Mouse (Mus musculus) CH12.LX (cell line): ENCODE data around the gene Fam219b. TPM values are rescaled to one million over a fixed set of nuclear protein-coding genes. Genes with fewer than 3 reads are reported as not detected.

Experiments
- DNase-seq: peaks from one replicate; pipeline ENCODE4 v3.0.0-alpha.2; 2013; ENCODE audit errors: extremely low read depth
- H3K27ac ChIP-seq: 2 replicates; pipeline ENCODE4 v1.5.1; 2012; ENCODE audit warnings: low read depth, mild to moderate bottlenecking, control low read depth, moderate library complexity; ENCODE audit not compliant: insufficient read depth
- H3K27me3 ChIP-seq: replicated peaks from 2 replicates; pipeline ENCODE3; 2012; ENCODE audit warnings: inconsistent platforms
- H3K36me3 ChIP-seq, 2 experiments: replicated peaks in 1 of 2; 2 replicates each; pipeline versions ENCODE3 to v1.6.1; 2012; ENCODE audit warnings: inconsistent platforms in 1 of 2, low read length in 1 of 2, mild to moderate bottlenecking in 1 of 2, mixed read lengths in 1 of 2, moderate library complexity in 1 of 2; ENCODE audit not compliant: control insufficient read depth in 1 of 2, insufficient read depth in 1 of 2
- H3K4me1 ChIP-seq, 2 experiments: 2 replicates each; pipeline ENCODE4 v1.6.1; 2012; ENCODE audit warnings: inconsistent platforms in 1 of 2, moderate library complexity in 1 of 2; ENCODE audit not compliant: insufficient read depth in 2 of 2, control insufficient read depth in 1 of 2
- H3K4me2 ChIP-seq: 2 replicates; pipeline ENCODE4 v1.6.1; 2012; ENCODE audit warnings: low read depth, mild to moderate bottlenecking, control low read depth; ENCODE audit not compliant: poor library complexity, insufficient read depth, severe bottlenecking
- H3K4me3 ChIP-seq, 3 experiments: fragments of 150-350 bp in 1 of 3; sonication (generic) in 1 of 3; replicated peaks in 1 of 3; 2 replicates each; pipeline versions ENCODE3 to v1.5.1; 2011 to 2012; ENCODE audit warnings: low read depth in 2 of 3, low read length in 2 of 3, mild to moderate bottlenecking in 2 of 3, moderate library complexity in 2 of 3, control low read depth in 1 of 3, improper control_type of control experiment in 1 of 3, inconsistent platforms in 1 of 3, mixed read lengths in 1 of 3; ENCODE audit not compliant: poor library complexity in 1 of 3
- H3K79me2 ChIP-seq: replicated peaks from 2 replicates; pipeline ENCODE4 v1.6.1; 2012; ENCODE audit warnings: mild to moderate bottlenecking, moderate library complexity; ENCODE audit not compliant: control insufficient read depth, poor library complexity, insufficient read depth, severe bottlenecking; ENCODE audit errors: extremely low read depth
- H3K9ac ChIP-seq: 2 replicates; pipeline ENCODE4 v1.6.1; 2012; ENCODE audit warnings: low read depth, mild to moderate bottlenecking, control low read depth, moderate library complexity; ENCODE audit not compliant: insufficient read depth
- H3K9me3 ChIP-seq: replicated peaks from 2 replicates; pipeline ENCODE3; 2012; ENCODE audit warnings: low read length, inconsistent platforms, mixed read lengths
- CHD1 ChIP-seq: IDR thresholded peaks from 2 replicates; pipeline ENCODE4 v1.6.1; 2012; ENCODE audit warnings: low read depth, low read length, improper control_type of control experiment, inconsistent platforms
- CHD2 ChIP-seq: IDR thresholded peaks from 2 replicates; pipeline ENCODE4 v1.6.1; 2011; ENCODE audit warnings: low read length, improper control_type of control experiment
- E2F4 ChIP-seq: IDR thresholded peaks from 2 replicates; pipeline ENCODE4 v1.6.1; 2011; ENCODE audit warnings: low read depth, low read length, improper control_type of control experiment; ENCODE audit not compliant: insufficient replicate concordance
- ELF1 ChIP-seq: IDR thresholded peaks from 2 replicates; pipeline ENCODE4 v1.6.1; 2014; ENCODE audit warnings: low read depth, mild to moderate bottlenecking, inconsistent platforms, low read length, improper control_type of control experiment
- EP300 ChIP-seq: IDR thresholded peaks from 2 replicates; pipeline ENCODE4 v1.6.1; 2011; ENCODE audit warnings: low read length, improper control_type of control experiment
- IRF4 ChIP-seq: IDR thresholded peaks from 2 replicates; pipeline ENCODE4 v1.6.1; 2014; ENCODE audit warnings: low read depth, mild to moderate bottlenecking, inconsistent platforms, low read length, improper control_type of control experiment
- JUN ChIP-seq: IDR thresholded peaks from 2 replicates; pipeline ENCODE4 v1.6.1; 2011; ENCODE audit warnings: low read depth, mild to moderate bottlenecking, low read length, improper control_type of control experiment, moderate library complexity; ENCODE audit not compliant: insufficient read depth
- JUND ChIP-seq: conservative IDR thresholded peaks from 2 replicates; pipeline ENCODE4 v1.6.1; 2011; ENCODE audit warnings: low read depth, low read length, improper control_type of control experiment
- MAFK ChIP-seq: IDR thresholded peaks from 2 replicates; pipeline ENCODE4 v1.6.1; 2011; ENCODE audit warnings: low read length, improper control_type of control experiment; ENCODE audit not compliant: insufficient replicate concordance
- MEF2A ChIP-seq: IDR thresholded peaks from 2 replicates; pipeline ENCODE4 v1.6.1; 2014; ENCODE audit warnings: low read depth, mild to moderate bottlenecking, inconsistent platforms, low read length, improper control_type of control experiment, borderline replicate concordance
- MXI1 ChIP-seq: IDR thresholded peaks from 2 replicates; pipeline ENCODE4 v1.6.1; 2011; ENCODE audit warnings: mild to moderate bottlenecking, low read depth, low read length, improper control_type of control experiment
- NRF1 ChIP-seq: IDR thresholded peaks from 2 replicates; pipeline ENCODE4 v1.6.1; 2014; ENCODE audit warnings: low read depth, mild to moderate bottlenecking, inconsistent platforms, low read length, improper control_type of control experiment, moderate library complexity
- PAX5 ChIP-seq: IDR thresholded peaks from 2 replicates; pipeline ENCODE4 v1.6.1; 2012; ENCODE audit warnings: low read length, inconsistent platforms, mixed read lengths
- POLR2A ChIP-seq: IDR thresholded peaks from 2 replicates; pipeline ENCODE4 v1.6.1; 2011; ENCODE audit warnings: low read depth, mild to moderate bottlenecking, improper control_type of control experiment, low read length
- POLR2AphosphoS2 ChIP-seq: IDR thresholded peaks from 2 replicates; pipeline ENCODE4 v1.6.1; 2011; ENCODE audit warnings: low read depth, low read length, improper control_type of control experiment
- RAD21 ChIP-seq: IDR thresholded peaks from 2 replicates; pipeline ENCODE4 v1.6.1; 2011; ENCODE audit warnings: low read depth, mild to moderate bottlenecking, low read length, improper control_type of control experiment, moderate library complexity
- RCOR1 ChIP-seq: conservative IDR thresholded peaks from 2 replicates; pipeline ENCODE4 v1.6.1; 2012; ENCODE audit warnings: low read depth, mild to moderate bottlenecking, inconsistent platforms, low read length, improper control_type of control experiment
- SIN3A ChIP-seq: IDR thresholded peaks from 2 replicates; pipeline ENCODE4 v1.6.1; 2012; ENCODE audit warnings: low read length, improper control_type of control experiment, inconsistent platforms
- SMC3 ChIP-seq: IDR thresholded peaks from 2 replicates; pipeline ENCODE4 v1.6.1; 2011; ENCODE audit warnings: low read depth, low read length, improper control_type of control experiment
- TBP ChIP-seq: conservative IDR thresholded peaks from 2 replicates; pipeline ENCODE4 v1.6.1; 2011; ENCODE audit warnings: low read depth, low read length, improper control_type of control experiment
- UBTF ChIP-seq: IDR thresholded peaks from 2 replicates; pipeline ENCODE4 v1.6.1; 2012; ENCODE audit warnings: low read depth, mild to moderate bottlenecking, inconsistent platforms, low read length, improper control_type of control experiment, moderate library complexity
- USF1 ChIP-seq: IDR thresholded peaks from 2 replicates; pipeline ENCODE4 v1.6.1; 2014; ENCODE audit warnings: low read depth, mild to moderate bottlenecking, inconsistent platforms, low read length, improper control_type of control experiment
- USF2 ChIP-seq: conservative IDR thresholded peaks from 2 replicates; pipeline ENCODE4 v1.6.1; 2011; ENCODE audit warnings: low read depth, low read length, improper control_type of control experiment
- ZKSCAN1 ChIP-seq: IDR thresholded peaks from 2 replicates; pipeline ENCODE4 v1.6.1; 2012; ENCODE audit warnings: low read depth, inconsistent platforms, low read length, improper control_type of control experiment, borderline replicate concordance
- ZMIZ1 ChIP-seq: IDR thresholded peaks from 2 replicates; pipeline ENCODE4 v1.6.1; 2012; ENCODE audit warnings: low read depth, mild to moderate bottlenecking, inconsistent platforms, low read length, improper control_type of control experiment
- ZNF384 ChIP-seq: IDR thresholded peaks from 2 replicates; pipeline ENCODE4 v1.6.1; 2012; ENCODE audit warnings: low read depth, low read length, improper control_type of control experiment, inconsistent platforms
- dilution Hi-C: fragments of 300-500 bp; cut with MboI; formaldehyde crosslinking; loops from 2 replicates; pipeline ENCODE4 v1.14.3; 2020; ENCODE audit warnings: low sequenced_read_pairs; ENCODE audit not compliant: extremely low pct_unique_long_range_greater_than_20kb, extremely low pct_ligation_motif_present
- in situ Hi-C: fragments of 300-500 bp; cut with MboI; formaldehyde crosslinking; loops from 3 replicates; pipeline ENCODE4 v1.14.3; 2019; ENCODE audit warnings: low sequenced_read_pairs, low pct_ligation_motif_present, low pct_unique_long_range_greater_than_20kb, mixed read lengths
- polyA plus RNA-seq: library from polyadenylated mRNA; unstranded; fragments of >175 nt; gene quantifications from 2 replicates; pipeline ENCODE4 v1.2.1, GENCODE M21; 2012; ENCODE audit warnings: low read depth; ENCODE audit not compliant: insufficient read length
- total RNA-seq, 2 experiments: library from RNA; depleted of rRNA; stranded (reverse); fragments of 300-350 nt in 1 of 2; fragments of >200 nt in 1 of 2; gene quantifications; 2 replicates each; pipeline ENCODE4 v1.2.3; 2012 to 2014

The Fam219b gene
- total and polyA plus RNA-seq, 3 experiments, result 8.3 to 10.6 (median 9.2) TPM

DNA sequence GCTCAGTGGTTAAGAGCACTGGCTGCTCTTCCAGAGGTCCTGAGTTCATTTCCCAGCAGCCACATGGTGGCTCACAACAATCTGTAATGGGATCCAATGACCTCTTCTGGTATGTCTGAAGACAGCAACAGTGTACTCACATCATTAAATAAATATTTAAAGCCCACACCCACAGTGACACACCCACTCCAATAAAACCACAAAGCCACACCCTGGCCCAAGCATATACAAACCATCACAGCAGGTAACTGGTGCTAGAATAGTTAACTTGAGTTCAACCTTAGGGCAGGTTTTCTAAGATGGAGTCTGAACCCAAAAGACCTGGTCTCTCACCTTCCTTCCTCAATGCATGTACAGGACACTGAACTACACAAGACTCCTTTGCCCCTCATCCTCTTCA is 42.4 kb upstream of the Fam219b start:
- no peaks in the 10 kb centered on the region for H3K36me3 ChIP-seq
- in situ Hi-C loops (no loop called here), dilution Hi-C loops (no loop called here)
- DNase-seq, result no peak
- no peak overlapping the region for H3K4me3 ChIP-seq
- H3K9me3 ChIP-seq, result peaks cover 12% of the 10 kb centered on the region
- no peak overlapping the region for H3K9ac ChIP-seq
- TF ChIP-seq POLR2AphosphoS2 (no peak), E2F4 (no peak), ZKSCAN1 (no peak), RAD21 (no peak), USF2 (no peak), ZNF384 (no peak), MXI1 (no peak), POLR2A (no peak), TBP (no peak), NRF1 (no peak), JUND (no peak), MEF2A (no peak), CHD1 (no peak), RCOR1 (no peak), CHD2 (no peak), IRF4 (no peak), ZMIZ1 (no peak), JUN (no peak)
- H3K4me2 ChIP-seq, result no peak overlapping the region
- no peak overlapping the region for H3K27ac ChIP-seq
- no peaks in the 10 kb centered on the region for H3K4me1 ChIP-seq
- peaks cover 2% of the 10 kb centered on the region for H3K27me3 ChIP-seq
- no peaks in the 10 kb centered on the region for H3K79me2 ChIP-seq

DNA sequence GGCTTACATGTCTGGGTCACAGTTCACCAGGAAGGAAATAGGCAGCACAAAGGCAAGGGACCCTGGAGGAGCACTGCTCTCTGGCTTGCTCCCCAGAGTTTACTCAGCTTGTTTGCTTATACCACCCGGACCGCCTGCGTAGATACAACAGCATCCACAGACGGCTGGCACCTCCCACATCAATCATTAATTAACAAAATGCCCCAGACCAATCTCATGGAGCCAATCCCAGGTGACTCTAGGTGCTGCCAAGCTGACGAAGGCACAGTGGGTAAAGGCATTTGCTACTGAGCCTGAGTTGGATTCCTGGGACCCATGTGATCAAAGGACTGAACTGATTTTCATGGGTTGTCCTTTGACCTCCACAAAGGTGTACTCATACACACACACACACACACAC is 40.1 kb upstream of the Fam219b start:
- Histone ChIP-seq H3K9me3 (no peaks in the 10 kb centered on the region), H3K4me3 (no peak overlapping the region), H3K79me2 (no peaks in the 10 kb centered on the region), H3K27ac (no peak overlapping the region), H3K4me1 (peaks cover 0 to 3% of the 10 kb centered on the region in 2 experiments; a peak in 1 of 4 replicates), H3K9ac (no peak overlapping the region), H3K27me3 (peaks cover 2% of the 10 kb centered on the region), H3K36me3 (no peaks in the 10 kb centered on the region), H3K4me2 (no peak overlapping the region)
- TF ChIP-seq MAFK (no peak), POLR2A (no peak), CHD2 (no peak), E2F4 (no peak), EP300 (no peak), CHD1 (no peak), USF2 (no peak), PAX5 (no peak), ELF1 (no peak), SIN3A (no peak), USF1 (no peak), RCOR1 (no peak), SMC3 (no peak), UBTF (no peak)
- in situ Hi-C loops, result no loop called here
- dilution Hi-C loops, result no loop called here
- DNase-seq, result no peak
